ENCODE assay signal across 17 mouse cellular contexts in genomic region chr5:128099439-128099838, GRCm38 (mm10).
DNase-seq lines count a peak whose midpoint lies in the region; ATAC-seq and TF ChIP-seq lines count a peak whose summit lies in the region.
"Had no signal": no experiment of that assay in that cellular context is flagged by ENCODE, and none has a peak within 500 bp of the region (broad histone marks: within the 10 kb centered on the region; RNA-seq: fewer than 3 reads in every experiment).

No protein-coding gene starts in this region.

- TF ChIP-seq CTCF in forebrain, postnatal 0 days (IDR thresholded peaks at IDR 0.05; ENCODE audit: low read depth): peak; percentile 38
- peak; percentile 64 for TF ChIP-seq CTCF in layer of hippocampus, adult 2 months (conservative IDR thresholded peaks at IDR 0.05)
- TF ChIP-seq CTCF in midbrain, postnatal 0 days (IDR thresholded peaks at IDR 0.05): peak; percentile 55
- TF ChIP-seq CTCF in small intestine, adult 2 months (IDR thresholded peaks at IDR 0.05; ENCODE audit: extremely low read depth, insufficient read length, insufficient replicate concordance, low read depth, low read length): peak; percentile 23; the same call in 1 of the 2 replicates

- H3K4me3 ChIP-seq in forebrain, postnatal 0 days (ENCODE audit: low read depth, low read length): no peak overlapping the region
- no peak overlapping the region for H3K4me3 ChIP-seq in forebrain, embryonic 10.5 days
- no peak overlapping the region for H3K4me3 ChIP-seq in layer of hippocampus, adult 2 months
- H3K4me3 ChIP-seq in midbrain, postnatal 0 days (ENCODE audit: low read depth, low read length): no peak overlapping the region
- H3K4me3 ChIP-seq in midbrain, embryonic 14.5 days (replicated peaks; ENCODE audit: low read depth, low read length): no peak overlapping the region
- no peak overlapping the region for H3K4me3 ChIP-seq in small intestine, adult 2 months (ENCODE audit: low read depth, low read length)
- no peak overlapping the region for H3K4me3 ChIP-seq in hindbrain, embryonic 14.5 days (replicated peaks; ENCODE audit: low read length)
- H3K4me3 ChIP-seq: erythroblast, embryonic 14.5 days; forebrain, embryonic 15.5 days; hindbrain, embryonic 12.5 days; midbrain, embryonic 10.5 days had no signal

- H3K27me3 ChIP-seq in forebrain, postnatal 0 days (ENCODE audit: insufficient read depth, low read length): no peaks in the 10 kb centered on the region
- no peaks in the 10 kb centered on the region for H3K27me3 ChIP-seq in forebrain, embryonic 10.5 days (ENCODE audit: poor library complexity, severe bottlenecking)
- H3K27me3 ChIP-seq in midbrain, postnatal 0 days (ENCODE audit: insufficient read depth, low read length): no peaks in the 10 kb centered on the region
- no peaks in the 10 kb centered on the region for H3K27me3 ChIP-seq in midbrain, embryonic 14.5 days (ENCODE audit: control insufficient read depth, insufficient read depth, low read length)
- H3K27me3 ChIP-seq in small intestine, adult 2 months (ENCODE audit: control insufficient read depth, insufficient read depth, low read length): no peaks in the 10 kb centered on the region
- no peaks in the 10 kb centered on the region for H3K27me3 ChIP-seq in hindbrain, embryonic 14.5 days (ENCODE audit: control insufficient read depth, insufficient read depth, low read length)
- H3K27me3 ChIP-seq: forebrain, embryonic 15.5 days; hindbrain, embryonic 12.5 days had no signal

- WGBS in forebrain, postnatal 0 days: 80% methylated on average over 2 of the region's 2 CpGs
- WGBS in forebrain, embryonic 10.5 days: 88% methylated on average over 2 of the region's 2 CpGs
- 87% methylated on average over 2 of the region's 2 CpGs for WGBS in midbrain, postnatal 0 days
- 90% methylated on average over 2 of the region's 2 CpGs for WGBS in midbrain, embryonic 14.5 days
- WGBS in small intestine, adult 2 months: 74% methylated on average over 2 of the region's 2 CpGs
- WGBS in hindbrain, embryonic 14.5 days: 87% methylated on average over 2 of the region's 2 CpGs

- no peak for DNase-seq in forebrain, postnatal 0 days
- DNase-seq in forebrain, embryonic 10.5 days (ENCODE audit: extremely low spot score, low spot score): no peak
- DNase-seq in layer of hippocampus, adult 2 months (ENCODE audit: low spot score in 2 of 2): no peak
- DNase-seq in layer of hippocampus, postnatal 36 days: no peak
- no peak for DNase-seq in midbrain, postnatal 0 days (ENCODE audit: low spot score)
- DNase-seq in midbrain, embryonic 14.5 days: no peak
- DNase-seq in hindbrain, embryonic 14.5 days (ENCODE audit: low spot score): no peak
- DNase-seq: heart, adult 18-20 months; kidney, postnatal 25 days; layer of hippocampus, adult 9-11 months had no signal

- no peak overlapping the region for H3K9ac ChIP-seq in forebrain, postnatal 0 days
- H3K9ac ChIP-seq in midbrain, postnatal 0 days (replicated peaks; ENCODE audit: low read length, poor library complexity, severe bottlenecking): no peak overlapping the region
- H3K9ac ChIP-seq in midbrain, embryonic 14.5 days (replicated peaks; ENCODE audit: low read length): no peak overlapping the region
- H3K9ac ChIP-seq in hindbrain, embryonic 14.5 days: no peak overlapping the region
- H3K9ac ChIP-seq: forebrain, embryonic 15.5 days; hindbrain, embryonic 12.5 days had no signal

- H3K27ac ChIP-seq in forebrain, postnatal 0 days (ENCODE audit: low read depth, low read length): no peak overlapping the region
- no peak overlapping the region for H3K27ac ChIP-seq in forebrain, embryonic 10.5 days
- no peak overlapping the region for H3K27ac ChIP-seq in layer of hippocampus, adult 2 months
- H3K27ac ChIP-seq in midbrain, postnatal 0 days (ENCODE audit: low read depth, low read length): no peak overlapping the region
- no peak overlapping the region for H3K27ac ChIP-seq in midbrain, embryonic 14.5 days (replicated peaks; ENCODE audit: low read depth, low read length)
- no peak overlapping the region for H3K27ac ChIP-seq in small intestine, adult 2 months (ENCODE audit: insufficient read depth, low read depth, low read length)
- no peak overlapping the region for H3K27ac ChIP-seq in hindbrain, embryonic 14.5 days
- H3K27ac ChIP-seq: forebrain, embryonic 15.5 days; hindbrain, embryonic 12.5 days; midbrain, embryonic 10.5 days had no signal

- peaks cover 3% of the 10 kb centered on the region; the same call in 1 of the 2 replicates for H3K9me3 ChIP-seq in forebrain, postnatal 0 days (ENCODE audit: low read length)
- H3K9me3 ChIP-seq in forebrain, embryonic 10.5 days: peaks cover 10% of the 10 kb centered on the region
- H3K9me3 ChIP-seq in midbrain, postnatal 0 days (ENCODE audit: low read length): no peaks in the 10 kb centered on the region
- H3K9me3 ChIP-seq in midbrain, embryonic 14.5 days (ENCODE audit: control insufficient read depth, low read length): no peaks in the 10 kb centered on the region
- H3K9me3 ChIP-seq in hindbrain, embryonic 14.5 days (ENCODE audit: control insufficient read depth, low read length): no peaks in the 10 kb centered on the region
- H3K9me3 ChIP-seq: forebrain, embryonic 15.5 days had no signal

- no peak overlapping the region for H3K4me2 ChIP-seq in forebrain, postnatal 0 days (ENCODE audit: low read depth)
- no peak overlapping the region for H3K4me2 ChIP-seq in midbrain, postnatal 0 days (ENCODE audit: low read depth, low read length, poor library complexity, severe bottlenecking)
- H3K4me2 ChIP-seq in midbrain, embryonic 14.5 days (ENCODE audit: low read length): no peak overlapping the region
- no peak overlapping the region for H3K4me2 ChIP-seq in hindbrain, embryonic 14.5 days (replicated peaks)
- H3K4me2 ChIP-seq: forebrain, embryonic 15.5 days; hindbrain, embryonic 12.5 days had no signal

- no peaks in the 10 kb centered on the region for H3K4me1 ChIP-seq in forebrain, postnatal 0 days (ENCODE audit: insufficient read depth)
- H3K4me1 ChIP-seq in forebrain, embryonic 10.5 days: peaks cover 5% of the 10 kb centered on the region; the same call in 1 of the 2 replicates
- no peaks in the 10 kb centered on the region for H3K4me1 ChIP-seq in midbrain, postnatal 0 days (ENCODE audit: insufficient read depth, low read length)
- no peaks in the 10 kb centered on the region for H3K4me1 ChIP-seq in midbrain, embryonic 14.5 days (ENCODE audit: control insufficient read depth, insufficient read depth, low read length)
- no peaks in the 10 kb centered on the region for H3K4me1 ChIP-seq in small intestine, adult 2 months (ENCODE audit: control insufficient read depth, insufficient read depth, insufficient read length, low read length)
- no peaks in the 10 kb centered on the region for H3K4me1 ChIP-seq in hindbrain, embryonic 14.5 days (replicated peaks; ENCODE audit: control insufficient read depth, insufficient read depth, low read length)
- H3K4me1 ChIP-seq: forebrain, embryonic 15.5 days; hindbrain, embryonic 12.5 days; midbrain, embryonic 10.5 days had no signal

- TF ChIP-seq POLR2A in small intestine, adult 2 months (IDR thresholded peaks at IDR 0.05; ENCODE audit: low read depth, low read length): no peak

- no peak for ATAC-seq in forebrain, postnatal 0 days
- no peak for ATAC-seq in midbrain, postnatal 0 days (ENCODE audit: low FRiP score)
- ATAC-seq in midbrain, embryonic 14.5 days (ENCODE audit: low FRiP score, low TSS enrichment): no peak
- no peak for ATAC-seq in hindbrain, embryonic 14.5 days (ENCODE audit: low FRiP score)
- ATAC-seq: CD4-positive, CD25-positive, alpha-beta regulatory T cell, adult 4 months; forebrain, embryonic 15.5 days; intestine, embryonic 16.5 days had no signal

- H3K36me3 ChIP-seq in forebrain, postnatal 0 days (ENCODE audit: insufficient read depth): no peaks in the 10 kb centered on the region
- H3K36me3 ChIP-seq in forebrain, embryonic 10.5 days (replicated peaks): no peaks in the 10 kb centered on the region
- H3K36me3 ChIP-seq in midbrain, postnatal 0 days (ENCODE audit: insufficient read depth, low read length): no peaks in the 10 kb centered on the region
- no peaks in the 10 kb centered on the region for H3K36me3 ChIP-seq in midbrain, embryonic 14.5 days (ENCODE audit: control insufficient read depth, insufficient read depth, low read length)
- H3K36me3 ChIP-seq in small intestine, adult 2 months (ENCODE audit: control insufficient read depth, insufficient read depth, low read length): no peaks in the 10 kb centered on the region
- H3K36me3 ChIP-seq in hindbrain, embryonic 14.5 days (replicated peaks; ENCODE audit: control insufficient read depth, insufficient read depth): no peaks in the 10 kb centered on the region
- H3K36me3 ChIP-seq: forebrain, embryonic 15.5 days; hindbrain, embryonic 12.5 days; midbrain, embryonic 10.5 days had no signal
